Mouse (Mus musculus): ENCODE results near the gene Cmip.

- no peak for TF ChIP-seq CEBPB (IDR thresholded peaks at IDR 0.05; ENCODE audit: insufficient read depth, poor library complexity, severe bottlenecking)
- no peak for TF ChIP-seq POLR2A (IDR thresholded peaks at IDR 0.05; ENCODE audit: insufficient read length, low read depth)
- TF ChIP-seq MAX (IDR thresholded peaks at IDR 0.05; ENCODE audit: low read depth), result no peak
- no peak for TF ChIP-seq TCF12 (IDR thresholded peaks at IDR 0.05; ENCODE audit: insufficient read depth, poor library complexity, severe bottlenecking)
- TF ChIP-seq TCF3 (IDR thresholded peaks at IDR 0.05; ENCODE audit: insufficient read length, low read depth), result no peak
- no peak for TF ChIP-seq MYOD1 (IDR thresholded peaks at IDR 0.05; ENCODE audit: control insufficient read depth in 1 of 3, insufficient read length in 2 of 3, low read depth in 2 of 3)
- no peak for TF ChIP-seq MYOG (IDR thresholded peaks at IDR 0.05; ENCODE audit: control insufficient read depth in 1 of 3, insufficient read depth in 1 of 3, insufficient read length in 2 of 3, low read depth in 2 of 3)
- no peak for TF ChIP-seq E2F4 (IDR thresholded peaks at IDR 0.05; ENCODE audit: insufficient read depth)
- TF ChIP-seq USF1 (IDR thresholded peaks at IDR 0.05; ENCODE audit: low read depth), result no peak
- TF ChIP-seq POLR2AphosphoS2 (IDR thresholded peaks at IDR 0.05; ENCODE audit: insufficient read length, low read depth), result no peak
Observed at GRCm38 (mm10) chr8:117338678-117339077, 81.8 kb downstream of the Cmip start.
